Mouse (Mus musculus) stomach, postnatal 0 days (tissue): ENCODE results near the gene Gtf3c3.

Experiments used
- CTCF ChIP-seq: IDR thresholded peaks from 2 replicates; pipeline ENCODE4 v1.5.1; 2016; ENCODE audit warnings: antibody characterized with exemption, low read depth, mild to moderate bottlenecking, moderate library complexity
- EP300 ChIP-seq: optimal IDR thresholded peaks from 2 replicates; pipeline ENCODE3; 2016; ENCODE audit warnings: antibody characterized with exemption

DNA sequence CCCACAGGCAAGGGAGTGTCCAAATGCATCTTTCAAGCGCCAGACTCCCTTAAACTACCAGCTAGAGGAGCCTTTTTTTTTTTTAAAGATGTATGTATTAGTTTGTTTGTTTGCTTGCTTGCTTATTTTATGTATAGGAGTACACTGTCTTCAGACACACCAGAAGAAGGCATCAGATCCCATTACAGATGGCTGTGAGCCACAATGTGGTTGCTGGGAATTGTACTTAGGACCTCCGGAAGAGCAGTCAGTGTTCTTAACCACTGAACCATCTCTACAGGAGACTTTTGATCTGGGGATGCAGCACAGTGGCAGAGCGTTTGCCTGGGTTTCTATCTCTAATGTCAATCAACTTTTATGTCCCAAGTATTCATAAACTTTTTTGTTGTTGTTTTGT, 307 bp upstream of the Gtf3c3 start:
- TF ChIP-seq EP300 (no peak), CTCF (no peak)
